Mouse (Mus musculus) heart, embryonic 15.5 days (tissue): ENCODE measurements at regions not wholly inside any gene's neighbourhood (a gene's known extent, or its start where the extent isn't known, plus 50 kb on each side); places are given as distances from the start of the nearest gene placed in this dataset.

Source experiments
- ATAC-seq: fragments of 200-750 bp; cut with Nextera tagmentation; replicated peaks from 2 replicates; pipeline ENCODE4 v1.8.0; 2017; ENCODE audit warnings: low read depth, moderate TSS enrichment; ENCODE audit not compliant: insufficient number of reproducible peaks, insufficient read depth, low FRiP score
- H3K27ac ChIP-seq: fragments of 300-500 bp; sonication (generic); 2 replicates; pipeline ENCODE4 v1.5.1; 2015; ENCODE audit warnings: mild to moderate bottlenecking, inconsistent platforms
- H3K27me3 ChIP-seq: fragments of 300-500 bp; sonication (generic); 2 replicates; pipeline ENCODE4 v1.6.1; 2015; ENCODE audit warnings: inconsistent platforms
- H3K36me3 ChIP-seq: fragments of 300-500 bp; sonication (generic); 2 replicates; pipeline ENCODE4 v1.6.1; 2015; ENCODE audit warnings: mild to moderate bottlenecking, inconsistent platforms
- H3K4me1 ChIP-seq: fragments of 300-500 bp; sonication (generic); replicated peaks from 2 replicates; pipeline ENCODE4 v1.6.1; 2015; ENCODE audit warnings: inconsistent platforms
- H3K4me2 ChIP-seq: fragments of 300-500 bp; sonication (generic); 2 replicates; pipeline ENCODE4 v1.6.1; 2015; ENCODE audit warnings: inconsistent platforms, mild to moderate bottlenecking, moderate library complexity
- H3K4me3 ChIP-seq: fragments of 300-500 bp; sonication (generic); 2 replicates; pipeline ENCODE4 v1.5.1; 2015; ENCODE audit warnings: mild to moderate bottlenecking, inconsistent platforms
- H3K9ac ChIP-seq: fragments of 300-500 bp; sonication (generic); 2 replicates; pipeline ENCODE4 v1.6.1; 2015; ENCODE audit warnings: mild to moderate bottlenecking, inconsistent platforms
- H3K9me3 ChIP-seq: fragments of 300-500 bp; sonication (generic); replicated peaks from 2 replicates; pipeline ENCODE4 v1.6.1; 2016; ENCODE audit warnings: inconsistent platforms
- WGBS: fragments of 180-500 bp; shearing (Covaris S2); methylation state at CpG from one replicate; pipeline ENCODE4 v1.1.7; 2015; ENCODE audit warnings: mixed read lengths; 5-methylcytosine and 5-hydroxymethylcytosine counted together

GRCm38 (mm10) chr16:30880682-30881081 is 200.6 kb downstream of the Xxylt1 start:
- no peak overlapping the region for H3K9ac ChIP-seq
- WGBS, result 91% methylated on average over 3 of the region's 3 CpGs
- no peak overlapping the region for H3K4me2 ChIP-seq
- no peak for ATAC-seq
- no peak overlapping the region for H3K4me3 ChIP-seq
- H3K27ac ChIP-seq, result no peak overlapping the region
- no peaks in the 10 kb centered on the region for H3K9me3 ChIP-seq
- H3K36me3 ChIP-seq, result no peaks in the 10 kb centered on the region
- no peaks in the 10 kb centered on the region; the same call in 1 of the 2 replicates for H3K27me3 ChIP-seq
- no peaks in the 10 kb centered on the region for H3K4me1 ChIP-seq

GRCm38 (mm10) chr16:30881186-30881585 is 200.0 kb downstream of the Xxylt1 start:
- Histone ChIP-seq H3K9ac (no peak overlapping the region), H3K4me1 (no peaks in the 10 kb centered on the region), H3K27me3 (no peaks in the 10 kb centered on the region; the same call in 1 of the 2 replicates), H3K4me2 (no peak overlapping the region), H3K9me3 (no peaks in the 10 kb centered on the region), H3K36me3 (no peaks in the 10 kb centered on the region), H3K4me3 (no peak overlapping the region), H3K27ac (no peak overlapping the region)
- ATAC-seq, result no peak
- 51% methylated on average over 5 of the region's 5 CpGs for WGBS

GRCm38 (mm10) chr16:30883490-30884188 is 197.6 kb downstream of the Xxylt1 start:
- WGBS, result 61% methylated on average over 13 of the region's 13 CpGs
- no peaks in the 10 kb centered on the region; the same call in 1 of the 2 replicates for H3K27me3 ChIP-seq
- H3K4me1 ChIP-seq, result no peaks in the 10 kb centered on the region
- no peaks in the 10 kb centered on the region for H3K36me3 ChIP-seq
- H3K4me3 ChIP-seq, result no peak overlapping the region
- H3K9ac ChIP-seq, result no peak overlapping the region
- ATAC-seq, result no peak
- H3K9me3 ChIP-seq, result no peaks in the 10 kb centered on the region
- H3K27ac ChIP-seq, result no peak overlapping the region
- no peak overlapping the region for H3K4me2 ChIP-seq

GRCm38 (mm10) chr16:30884189-30884551 is 197.1 kb downstream of the Xxylt1 start:
- H3K4me3 ChIP-seq, result no peak overlapping the region
- no peaks in the 10 kb centered on the region for H3K4me1 ChIP-seq
- WGBS, result 60% methylated on average over 6 of the region's 6 CpGs

GRCm38 (mm10) chr16:30886982-30887381 is 194.2 kb downstream of the Xxylt1 start:
- WGBS, result 63% methylated on average over 1 of the region's 1 CpGs

More at GRCm38 (mm10) chr16:30884189-30884551, 197.1 kb downstream of the Xxylt1 start:
- Histone ChIP-seq H3K27me3 (no peaks in the 10 kb centered on the region; the same call in 1 of the 2 replicates), H3K9me3 (no peaks in the 10 kb centered on the region), H3K9ac (no peak overlapping the region), H3K36me3 (no peaks in the 10 kb centered on the region), H3K27ac (no peak overlapping the region), H3K4me2 (no peak overlapping the region)
- ATAC-seq, result no peak

GRCm38 (mm10) chr16:30887536-30887935 is 193.7 kb downstream of the Xxylt1 start:
- Histone ChIP-seq H3K27ac (no peak overlapping the region), H3K4me1 (no peaks in the 10 kb centered on the region), H3K36me3 (no peaks in the 10 kb centered on the region), H3K4me2 (no peak overlapping the region), H3K27me3 (no peaks in the 10 kb centered on the region), H3K4me3 (no peak overlapping the region), H3K9me3 (no peaks in the 10 kb centered on the region; the same call in 1 of the 2 replicates), H3K9ac (no peak overlapping the region)
- ATAC-seq, result no peak
- WGBS, result 100% methylated on average over 1 of the region's 1 CpGs

More at GRCm38 (mm10) chr16:30886982-30887381, 194.2 kb downstream of the Xxylt1 start:
- Histone ChIP-seq H3K9ac (no peak overlapping the region), H3K27me3 (no peaks in the 10 kb centered on the region), H3K9me3 (no peaks in the 10 kb centered on the region; the same call in 1 of the 2 replicates), H3K4me1 (no peaks in the 10 kb centered on the region), H3K27ac (no peak overlapping the region), H3K4me3 (no peak overlapping the region), H3K36me3 (no peaks in the 10 kb centered on the region), H3K4me2 (no peak overlapping the region)
- no peak for ATAC-seq

GRCm38 (mm10) chr16:30888556-30889323 is 192.5 kb downstream of the Xxylt1 start:
- no peaks in the 10 kb centered on the region for H3K27me3 ChIP-seq
- no peak overlapping the region for H3K27ac ChIP-seq
- no peak overlapping the region for H3K4me2 ChIP-seq
- no peak overlapping the region for H3K9ac ChIP-seq
- no peaks in the 10 kb centered on the region; the same call in 1 of the 2 replicates for H3K9me3 ChIP-seq
- no peak for ATAC-seq
- H3K4me1 ChIP-seq, result no peaks in the 10 kb centered on the region
- H3K36me3 ChIP-seq, result no peaks in the 10 kb centered on the region
- no peak overlapping the region for H3K4me3 ChIP-seq
- WGBS, result 79% methylated on average over 3 of the region's 3 CpGs

- no peaks in the 10 kb centered on the region; the same call in 1 of the 2 replicates for H3K9me3 ChIP-seq
- 86% methylated on average over 6 of the region's 6 CpGs for WGBS
- H3K4me3 ChIP-seq, result no peak overlapping the region
- no peak for ATAC-seq
- no peak overlapping the region for H3K27ac ChIP-seq
- no peak overlapping the region for H3K9ac ChIP-seq
- H3K36me3 ChIP-seq, result no peaks in the 10 kb centered on the region
- H3K27me3 ChIP-seq, result no peaks in the 10 kb centered on the region
- H3K4me2 ChIP-seq, result no peak overlapping the region
- no peaks in the 10 kb centered on the region for H3K4me1 ChIP-seq
Measured at GRCm38 (mm10) chr16:30892606-30893005, 188.6 kb downstream of the Xxylt1 start.

- Histone ChIP-seq H3K9me3 (peaks cover 3% of the 10 kb centered on the region; the same call in 1 of the 2 replicates), H3K27ac (no peak overlapping the region), H3K9ac (no peak overlapping the region), H3K4me1 (no peaks in the 10 kb centered on the region), H3K36me3 (no peaks in the 10 kb centered on the region), H3K4me3 (no peak overlapping the region), H3K27me3 (no peaks in the 10 kb centered on the region), H3K4me2 (no peak overlapping the region)
- no peak for ATAC-seq
Measured at GRCm38 (mm10) chr16:30894086-30894485, 187.1 kb downstream of the Xxylt1 start.

- WGBS, result 69% methylated on average over 4 of the region's 4 CpGs
- H3K4me3 ChIP-seq, result no peak overlapping the region
- H3K4me2 ChIP-seq, result no peak overlapping the region
- ATAC-seq, result no peak
- H3K9ac ChIP-seq, result no peak overlapping the region
- no peaks in the 10 kb centered on the region for H3K27me3 ChIP-seq
- H3K4me1 ChIP-seq, result no peaks in the 10 kb centered on the region
- no peaks in the 10 kb centered on the region for H3K36me3 ChIP-seq
- H3K27ac ChIP-seq, result no peak overlapping the region
- H3K9me3 ChIP-seq, result peaks cover 3% of the 10 kb centered on the region; the same call in 1 of the 2 replicates
Measured at GRCm38 (mm10) chr16:30895021-30895420, 186.2 kb downstream of the Xxylt1 start.

GRCm38 (mm10) chr16:30897371-30897770 is 183.9 kb downstream of the Xxylt1 start:
- Histone ChIP-seq H3K27ac (no peak overlapping the region), H3K36me3 (no peaks in the 10 kb centered on the region), H3K9me3 (0 out of 2 replicates have a peak, but pooled peaks cover 3% of the 10 kb centered on the region), H3K27me3 (no peaks in the 10 kb centered on the region), H3K4me1 (no peaks in the 10 kb centered on the region), H3K4me3 (no peak overlapping the region), H3K9ac (no peak overlapping the region), H3K4me2 (no peak overlapping the region)
- ATAC-seq, result no peak
- 82% methylated on average over 3 of the region's 3 CpGs for WGBS
